Mouse (Mus musculus) c-Kit-negative CD71-positive TER-119-positive erythroid progenitor cells, embryonic 14.5 days (primary cell): ENCODE results near the gene Mov10l1.

Source experiments
- DNase-seq: peaks from one replicate; pipeline ENCODE4 v3.0.0-alpha.2; 2013; ENCODE audit warnings: low read depth, low spot score

Mov10l1 gene

GRCm38 (mm10) chr15:89016722-89017121, 34.0 kb downstream of the Mov10l1 start:
- no peak for DNase-seq

DNA sequence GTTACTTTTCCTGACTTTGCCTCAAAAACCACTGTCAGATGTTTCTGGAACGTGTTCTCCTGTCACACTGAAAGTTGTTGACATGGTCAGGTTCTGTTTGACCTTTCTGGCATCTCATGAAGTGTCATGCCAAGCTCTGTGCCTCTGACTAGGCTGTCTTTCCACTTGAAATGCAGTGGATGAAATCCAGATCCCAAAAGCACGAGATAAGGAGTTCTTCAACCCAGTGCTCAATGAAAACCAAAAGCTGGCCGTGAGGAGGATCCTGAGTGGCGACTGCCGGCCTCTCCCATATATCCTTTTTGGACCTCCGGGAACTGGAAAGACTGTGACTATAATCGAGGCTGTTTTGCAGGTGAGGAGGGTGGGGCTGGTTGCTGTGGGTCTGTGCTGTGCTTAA, 37.4 kb downstream of the Mov10l1 start:
- no peak for DNase-seq

GRCm38 (mm10) chr15:89020492-89020891, 37.8 kb downstream of the Mov10l1 start:
- DNase-seq, result no peak

- no peak for DNase-seq
These were observed 61.7 kb downstream of the Mov10l1 start for GRCm38 (mm10) chr15:89044381-89044780.

- DNase-seq, result no peak
These were observed 63.6 kb downstream of the Mov10l1 start for GRCm38 (mm10) chr15:89046356-89046755.

- DNase-seq, result no peak
These were observed 72.0 kb downstream of the Mov10l1 start for GRCm38 (mm10) chr15:89054666-89055065.

- DNase-seq, result no peak
These were observed 76.0 kb downstream of the Mov10l1 start for GRCm38 (mm10) chr15:89058736-89059135.

DNA sequence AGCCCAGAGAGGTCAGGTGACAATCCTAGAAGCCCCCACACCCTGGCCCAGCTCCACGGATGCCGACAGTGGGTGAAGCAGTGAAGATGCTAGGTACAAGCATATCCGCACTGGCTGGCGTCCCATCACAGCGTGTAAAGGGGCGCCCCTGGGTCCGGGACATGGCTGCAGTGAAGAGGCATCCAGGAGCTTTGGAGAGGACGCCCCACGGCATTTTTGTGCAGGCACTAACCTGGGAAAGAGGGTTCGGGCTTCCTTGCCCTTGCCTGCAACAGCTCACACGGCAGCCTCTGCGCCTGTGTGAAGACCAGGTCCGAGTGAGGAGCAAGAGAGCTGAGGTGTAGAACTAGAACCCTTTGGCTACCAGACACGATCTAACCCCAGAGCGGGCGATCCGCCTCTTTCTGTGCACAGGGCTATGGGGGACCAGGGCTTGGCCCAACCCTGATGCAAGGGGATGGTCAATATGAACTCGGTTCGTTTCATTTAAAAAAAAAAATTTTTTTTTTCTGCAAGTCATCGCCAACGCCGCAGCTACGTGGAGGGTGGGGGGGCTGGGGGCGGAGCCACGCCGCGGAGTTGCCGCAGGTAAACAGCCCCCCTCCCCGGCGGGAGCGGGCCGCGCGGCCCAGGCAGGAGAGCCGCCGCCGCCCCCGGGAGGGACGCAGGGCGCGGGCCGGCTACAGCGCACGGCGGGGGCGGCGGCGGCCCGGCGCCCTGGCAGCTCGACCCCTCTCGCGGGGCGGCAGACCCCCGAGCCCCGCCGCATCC, 76.6 kb downstream of the Mov10l1 start, which contains the start of gene Panx2:
Panx2 (plus strand) TSS at position 574 of the 771 bp plus-strand sequence.
- no peak for DNase-seq

GRCm38 (mm10) chr15:89060032-89060681, 77.4 kb downstream of the Mov10l1 start:
- DNase-seq, result no peak

- no peak for DNase-seq
These were observed 78.2 kb downstream of the Mov10l1 start for GRCm38 (mm10) chr15:89060811-89061460.

DNA sequence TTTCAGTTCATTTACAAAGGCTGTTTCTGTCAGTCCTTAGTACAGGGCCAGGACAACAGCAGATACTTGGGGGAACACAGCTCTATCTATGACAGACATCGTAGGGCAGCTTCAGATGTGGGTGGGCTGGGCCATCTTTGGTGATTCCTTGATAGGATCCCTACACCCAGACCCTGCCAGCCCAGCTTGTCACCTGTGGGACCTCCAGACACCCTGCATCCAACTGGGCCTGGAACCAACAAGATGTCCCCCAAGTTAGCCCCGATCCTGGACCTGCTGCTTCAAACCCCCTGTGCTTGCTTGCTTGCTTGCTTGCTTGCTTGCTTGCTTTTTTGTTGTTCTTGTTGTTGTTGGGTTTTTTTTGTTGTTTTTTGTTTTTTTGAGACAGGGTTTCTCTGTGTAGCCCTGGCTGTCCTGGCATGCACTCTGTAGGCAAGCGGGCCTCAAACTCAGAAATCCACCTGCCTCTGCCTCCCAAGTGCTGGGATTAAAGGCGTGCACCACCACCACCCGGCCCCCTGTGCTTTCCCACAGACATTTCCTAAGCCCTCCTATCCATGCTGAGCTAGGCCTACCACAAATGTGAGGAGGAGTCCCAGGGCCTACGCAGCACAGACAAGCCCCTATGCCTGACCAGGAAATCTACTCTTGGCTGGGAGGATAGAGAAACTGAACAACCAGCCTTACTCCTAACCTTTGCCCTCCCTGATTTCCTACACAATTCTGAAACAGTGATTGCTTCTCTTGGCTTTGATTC, 79.2 kb downstream of the Mov10l1 start:
- no peak for DNase-seq

DNA sequence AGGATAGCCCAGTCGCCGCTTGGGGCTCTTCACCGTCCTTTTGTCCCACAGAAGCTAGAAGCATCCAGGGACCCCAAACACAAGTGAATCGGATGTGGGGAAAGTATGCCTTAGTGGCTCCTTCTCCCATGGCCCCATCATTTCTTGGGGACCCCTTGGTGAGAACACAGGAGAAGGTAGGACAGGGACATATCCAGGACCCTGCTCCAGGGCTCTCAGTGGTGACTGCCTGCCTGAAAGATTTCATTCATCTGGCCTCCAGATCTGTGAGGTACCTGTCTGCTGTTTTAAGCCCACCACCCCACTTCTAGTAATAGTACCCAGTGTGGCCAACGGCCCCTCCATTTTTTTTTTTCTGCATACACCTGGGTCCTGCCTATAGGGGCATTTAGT, 79.8 kb downstream of the Mov10l1 start:
- no peak for DNase-seq

- no peak for DNase-seq
These were observed 80.3 kb downstream of the Mov10l1 start for GRCm38 (mm10) chr15:89063001-89063400.

- DNase-seq, result no peak
These were observed 80.8 kb downstream of the Mov10l1 start for GRCm38 (mm10) chr15:89063536-89063935.

GRCm38 (mm10) chr15:89064891-89065290, 82.2 kb downstream of the Mov10l1 start:
- DNase-seq, result no peak

GRCm38 (mm10) chr15:89067609-89068008, 84.9 kb downstream of the Mov10l1 start:
- DNase-seq, result no peak

DNA sequence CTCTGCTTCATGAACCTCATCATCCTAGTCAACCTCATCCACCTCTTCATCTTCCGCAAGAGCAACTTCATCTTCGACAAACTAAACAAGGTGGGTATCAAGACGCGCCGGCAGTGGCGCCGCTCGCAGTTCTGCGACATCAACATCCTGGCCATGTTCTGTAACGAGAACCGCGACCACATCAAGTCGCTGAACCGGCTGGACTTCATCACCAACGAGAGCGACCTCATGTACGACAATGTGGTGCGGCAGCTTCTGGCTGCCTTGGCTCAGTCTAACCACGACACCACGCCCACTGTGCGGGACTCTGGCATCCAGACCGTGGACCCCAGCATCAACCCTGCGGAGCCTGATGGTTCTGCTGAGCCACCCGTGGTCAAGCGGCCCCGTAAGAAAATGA, 85.5 kb downstream of the Mov10l1 start:
- DNase-seq, result no peak

DNA sequence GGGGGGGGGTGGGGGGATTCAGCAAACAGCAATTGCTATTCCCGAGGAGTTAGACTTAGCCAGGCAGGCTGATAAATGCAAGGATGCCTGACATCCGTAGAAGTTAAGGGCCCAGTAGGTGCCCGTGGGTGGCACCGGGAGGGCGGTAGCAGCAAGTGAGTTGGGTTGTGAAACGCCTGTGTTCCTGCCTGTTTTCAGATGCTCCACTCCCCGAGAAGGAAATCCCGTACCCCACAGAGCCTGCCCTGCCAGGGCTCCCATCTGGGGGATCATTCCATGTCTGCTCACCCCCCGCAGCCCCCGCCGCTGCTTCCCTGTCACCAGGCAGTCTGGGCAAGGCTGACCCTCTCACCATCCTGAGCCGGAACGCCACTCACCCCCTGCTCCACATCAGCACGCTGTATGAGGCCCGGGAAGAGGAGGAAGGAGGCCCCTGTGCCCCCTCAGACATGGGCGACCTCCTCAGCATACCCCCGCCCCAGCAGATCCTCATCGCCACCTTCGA, 86.7 kb downstream of the Mov10l1 start:
- DNase-seq, result no peak

GRCm38 (mm10) chr15:89070606-89071005, 87.9 kb downstream of the Mov10l1 start:
- DNase-seq, result no peak

GRCm38 (mm10) chr15:89073993-89074603, 91.4 kb downstream of the Mov10l1 start:
- DNase-seq, result no peak
